Mouse (Mus musculus): ENCODE measurements around the gene Rnaseh2b.

Rnaseh2b gene

DNA sequence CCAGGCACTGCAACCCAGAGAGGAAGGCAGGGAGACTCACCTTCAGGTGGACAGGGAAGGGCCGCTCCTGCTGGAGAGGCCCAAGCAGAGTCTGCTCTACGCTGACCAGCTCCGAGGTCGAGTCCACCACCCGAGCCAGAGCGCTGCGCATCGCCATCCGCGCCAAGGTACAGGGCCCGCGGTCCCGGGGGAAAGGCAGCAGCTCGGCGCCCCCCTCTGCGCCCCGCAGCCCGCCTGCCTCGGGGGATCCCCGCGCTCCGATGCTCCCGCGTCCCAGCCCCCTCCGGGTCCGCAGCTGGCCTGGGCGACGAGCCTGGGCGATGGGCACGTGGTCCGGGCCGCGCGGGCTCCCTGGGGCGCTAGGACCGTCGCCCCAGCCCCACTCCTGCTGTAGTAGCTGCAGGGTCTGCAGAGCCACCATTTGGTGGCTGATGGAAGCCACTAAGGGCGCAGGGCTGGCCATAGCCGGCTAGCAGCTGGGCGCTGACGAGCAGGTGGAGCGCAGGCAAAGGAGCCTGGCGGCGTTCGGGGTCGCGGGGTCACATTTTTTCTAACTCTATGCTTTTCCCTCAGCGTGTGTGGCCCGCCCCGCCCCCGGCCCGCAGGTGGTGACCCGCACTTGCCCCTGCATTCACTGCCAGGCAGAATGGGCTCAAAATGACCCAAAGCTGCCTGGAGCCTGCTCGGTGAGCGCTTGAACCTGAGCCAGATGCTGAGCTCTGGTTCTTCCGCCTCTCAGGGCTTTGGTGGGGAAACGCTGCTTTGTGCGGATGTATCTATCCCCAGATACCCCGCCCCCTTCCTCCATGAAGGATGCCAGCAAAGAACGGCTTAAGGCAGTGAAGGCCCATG lies at the start of gene Rnaseh2b, which contains the start of gene Dleu7:
TSS of gene Rnaseh2b (plus strand) at position 102 of the 852 bp plus-strand sequence.
TSS of gene Dleu7 (minus strand) at position 560 of the 852 bp plus-strand sequence.
- DNase-seq (ENCODE audit: low spot score): no peak

DNA sequence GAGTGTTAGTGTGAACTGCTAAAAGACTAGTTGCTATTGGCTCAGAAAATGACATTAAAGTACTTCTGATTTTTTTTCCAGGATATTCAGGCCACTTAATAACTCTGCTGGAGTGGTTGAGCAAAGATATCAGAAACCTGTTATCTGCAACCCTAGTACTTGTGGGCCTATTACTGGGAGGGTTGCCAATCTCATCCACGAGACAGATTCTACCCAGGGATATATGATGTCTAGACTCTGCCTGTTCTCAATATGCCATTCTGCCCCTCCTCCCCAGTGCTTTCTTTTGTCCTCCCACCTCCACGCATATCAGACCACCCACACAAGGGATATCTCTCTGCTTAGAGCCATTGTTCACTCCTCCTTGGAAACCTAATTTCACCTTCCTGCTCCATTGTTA lies 48.9 kb upstream of the Rnaseh2b start:
- DNase-seq (ENCODE audit: low spot score): no peak

DNA sequence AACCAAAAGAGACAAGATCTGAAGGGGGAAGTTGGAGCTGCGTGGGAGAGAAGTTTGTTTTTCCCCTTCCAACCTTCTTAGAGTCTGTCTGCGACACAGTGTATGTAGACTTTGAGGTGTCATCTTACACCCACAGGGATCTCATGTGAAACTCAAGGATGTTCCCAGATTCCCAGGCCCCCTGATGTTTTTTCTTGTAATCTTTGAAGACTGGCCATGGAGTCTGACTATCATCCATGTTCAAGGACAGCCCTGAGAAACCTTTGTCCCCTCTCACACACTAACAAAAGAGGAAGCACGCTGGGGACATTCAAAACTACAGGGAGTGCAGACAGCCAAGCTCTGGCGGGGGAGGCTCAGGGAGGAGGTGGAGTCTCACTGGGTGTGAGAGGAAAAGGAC lies 46.8 kb upstream of the Rnaseh2b start:
- no peak for DNase-seq (ENCODE audit: low spot score)

GRCm38 (mm10) chr14:62248345-62248744 lies 44.0 kb upstream of the Rnaseh2b start:
- no peak for DNase-seq (ENCODE audit: low spot score)

- DNase-seq (ENCODE audit: low spot score): no peak
These were observed 43.6 kb upstream of the Rnaseh2b start for GRCm38 (mm10) chr14:62248796-62249195.

DNA sequence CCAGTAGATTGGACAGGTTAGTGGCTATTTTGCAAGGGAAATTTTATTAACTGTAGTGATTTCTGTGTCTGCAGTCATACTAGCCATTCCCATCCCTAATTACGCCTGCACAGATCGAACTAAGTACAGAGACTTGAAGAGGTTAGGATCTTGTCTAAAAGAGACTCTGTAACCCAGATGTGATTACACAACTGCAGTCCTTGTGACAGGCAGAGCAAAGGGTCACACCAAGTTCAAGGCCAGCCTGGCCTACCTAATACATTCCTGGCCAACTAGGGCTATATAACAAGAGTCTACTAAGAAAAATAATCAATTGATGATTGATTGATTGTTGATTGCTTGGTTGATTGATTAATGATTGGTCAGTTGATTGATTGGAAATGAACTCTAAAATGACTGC lies 43.1 kb upstream of the Rnaseh2b start:
- DNase-seq (ENCODE audit: low spot score): no peak

DNA sequence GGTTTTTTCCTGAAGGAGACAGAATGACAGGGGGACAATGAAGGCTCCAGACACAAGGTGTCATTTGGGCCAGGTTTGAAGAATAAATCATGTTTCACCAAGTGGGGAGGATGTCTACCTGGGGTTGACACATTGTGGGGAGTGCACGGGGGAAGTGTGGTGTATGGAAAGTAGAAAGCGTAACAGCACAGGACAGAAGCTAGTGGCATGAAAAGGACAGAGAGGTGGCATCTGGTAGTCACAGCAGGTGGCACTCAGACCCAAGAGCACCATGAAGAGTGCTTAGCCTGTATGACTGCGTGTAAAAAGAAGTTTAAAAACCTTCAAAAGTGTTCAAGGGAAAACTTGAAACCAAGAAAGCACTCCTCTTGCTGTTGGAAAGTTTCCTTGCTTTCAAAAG lies 42.3 kb upstream of the Rnaseh2b start:
- no peak for DNase-seq (ENCODE audit: low spot score)

DNA sequence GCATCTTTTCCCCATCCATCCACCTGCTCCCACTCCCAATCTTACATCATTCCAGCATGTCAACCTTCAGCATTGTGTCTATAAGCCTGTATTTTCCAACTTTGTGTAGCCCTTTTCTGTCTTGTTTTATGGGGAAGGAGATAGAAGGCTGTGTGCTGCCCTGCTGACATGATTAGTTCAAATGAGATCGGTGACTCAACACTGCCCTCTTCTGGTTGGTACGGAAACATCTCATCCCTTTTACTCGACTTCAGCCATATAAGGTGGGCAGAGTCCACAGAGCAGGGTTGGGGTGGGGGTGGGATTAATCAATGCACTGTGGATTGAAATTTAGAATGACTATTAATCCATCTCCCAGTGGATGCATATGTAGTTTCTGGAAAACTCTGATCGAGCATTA lies 40.4 kb upstream of the Rnaseh2b start:
- peak; percentile 75 for DNase-seq (ENCODE audit: low spot score)

- no peak for DNase-seq (ENCODE audit: low spot score)
These were observed 38.0 kb upstream of the Rnaseh2b start for GRCm38 (mm10) chr14:62254371-62254770.

DNA sequence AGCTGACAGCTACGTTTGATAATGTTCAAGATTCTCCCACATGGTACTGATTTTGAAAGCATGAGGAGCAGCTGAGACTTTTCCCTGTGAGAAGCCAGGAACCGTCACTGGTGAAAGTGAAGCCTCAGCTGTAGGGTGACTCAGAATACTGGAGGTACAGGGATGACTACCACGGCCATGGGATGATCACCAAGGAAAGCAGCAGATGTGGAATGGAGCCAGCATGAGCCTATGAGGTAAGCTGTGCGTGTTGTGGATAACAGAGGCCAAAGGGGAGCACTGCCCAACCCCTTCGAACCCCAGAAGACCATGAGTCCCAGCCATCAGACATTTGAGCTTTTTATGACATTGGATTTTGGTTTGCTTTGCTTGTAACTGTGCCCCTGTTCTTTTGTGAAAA lies 36.3 kb upstream of the Rnaseh2b start:
- no peak for DNase-seq (ENCODE audit: low spot score)

GRCm38 (mm10) chr14:62258125-62258524 lies 34.3 kb upstream of the Rnaseh2b start:
- DNase-seq (ENCODE audit: low spot score): no peak

DNA sequence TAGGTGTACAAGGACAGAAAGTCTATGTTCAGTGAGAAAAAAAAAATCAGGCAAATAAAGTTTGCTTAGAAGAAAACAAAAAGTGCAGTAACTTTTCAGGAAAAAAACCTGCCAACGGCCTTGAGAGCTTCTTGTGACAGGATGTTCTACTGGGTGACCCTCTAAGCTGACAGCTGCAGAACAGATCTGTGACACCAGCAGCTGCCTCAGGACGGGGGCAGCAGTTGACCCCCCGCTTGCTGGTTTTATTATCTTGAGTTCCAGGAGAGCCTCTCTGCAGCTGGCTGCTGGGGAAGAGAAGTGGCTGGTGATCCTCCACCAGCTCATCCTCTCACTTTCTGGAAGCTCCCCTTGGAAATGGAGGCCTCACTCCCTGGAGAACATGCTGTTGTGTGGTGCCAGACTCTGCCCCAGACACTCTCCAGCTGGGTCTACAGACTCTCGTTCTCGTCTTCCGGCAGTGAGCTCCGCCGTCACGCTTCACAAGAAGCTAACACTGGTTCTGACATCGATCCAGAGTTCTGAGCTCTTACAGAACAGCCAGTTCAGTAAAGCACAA lies 33.3 kb upstream of the Rnaseh2b start:
- no peak for DNase-seq (ENCODE audit: low spot score)

DNA sequence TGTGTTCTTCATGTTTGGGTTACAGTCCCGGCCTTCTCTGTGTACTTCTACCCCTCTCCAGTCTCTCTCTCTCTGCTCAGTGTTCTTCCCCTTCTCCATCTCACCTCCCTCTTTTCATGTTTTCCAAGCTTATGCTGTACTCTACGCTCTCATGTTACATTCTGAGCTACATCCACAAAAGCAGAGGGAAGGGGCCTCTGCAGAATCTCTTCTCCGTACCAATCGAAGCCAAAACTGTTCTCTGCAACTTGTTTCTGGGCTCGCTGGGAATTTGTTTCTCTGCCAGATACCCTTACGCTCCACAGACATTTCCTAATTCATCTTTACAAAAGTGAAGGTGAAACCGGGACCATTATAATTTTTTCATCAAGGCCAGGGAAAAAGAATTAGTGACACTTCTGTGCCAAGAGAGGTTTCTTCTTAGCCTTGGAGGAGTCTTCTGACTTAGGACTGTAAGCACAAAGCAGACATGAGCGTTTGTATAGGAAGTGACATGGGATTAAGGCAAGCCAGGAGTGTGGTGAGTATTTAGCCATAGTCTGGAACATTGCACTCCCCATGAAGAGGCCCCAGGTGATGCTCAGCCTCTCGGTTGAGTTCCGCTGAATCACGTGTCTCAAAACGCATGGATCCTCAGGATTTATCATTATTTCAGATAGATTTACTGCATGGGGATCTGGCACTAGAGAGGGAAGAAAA lies 21.5 kb upstream of the Rnaseh2b start:
- DNase-seq (ENCODE audit: low spot score): no peak

DNA sequence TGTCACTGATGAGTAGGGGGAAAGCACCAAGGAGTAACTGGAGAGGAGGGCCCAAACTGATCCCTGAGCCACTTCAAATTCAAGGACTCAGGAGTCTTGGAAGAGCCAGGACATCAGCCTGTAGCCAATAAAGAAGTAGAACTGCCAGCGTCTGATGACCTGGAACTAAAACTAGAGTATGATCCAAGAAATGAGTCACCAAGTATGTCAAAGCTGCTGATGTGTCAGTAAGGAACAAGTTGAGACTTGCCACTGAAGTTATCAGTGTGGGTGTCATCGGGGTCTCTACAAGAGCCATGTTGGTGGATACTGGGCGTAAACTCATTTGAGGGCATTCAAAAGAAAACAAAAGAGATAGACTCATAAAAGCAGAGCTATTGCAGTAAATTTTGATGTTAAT lies 18.8 kb upstream of the Rnaseh2b start:
- no peak for DNase-seq (ENCODE audit: low spot score)

GRCm38 (mm10) chr14:62282974-62283373 lies 9.4 kb upstream of the Rnaseh2b start:
- DNase-seq (ENCODE audit: low spot score): no peak

DNA sequence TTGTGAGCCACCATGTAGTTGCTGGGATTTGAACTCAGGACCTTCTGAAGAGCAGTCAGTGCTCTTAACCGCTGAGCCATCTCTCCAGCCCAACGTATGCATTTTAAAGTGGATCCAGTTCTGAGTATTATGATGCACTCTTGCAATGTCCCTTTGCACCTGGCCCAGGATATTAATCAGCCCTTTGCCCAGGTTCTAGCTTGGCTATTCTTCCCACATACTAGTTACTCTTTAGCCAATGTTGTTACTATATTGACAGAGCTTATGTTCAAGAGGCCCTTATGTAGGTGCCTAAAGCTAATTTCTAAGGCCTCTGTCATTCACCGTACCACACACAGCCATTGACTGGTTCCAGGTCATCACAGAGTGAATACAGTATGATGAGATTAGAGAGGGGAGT lies 3.7 kb upstream of the Rnaseh2b start:
- DNase-seq (ENCODE audit: low spot score): no peak

- DNase-seq (ENCODE audit: low spot score): no peak
These were observed 892 bp upstream of the Rnaseh2b start for GRCm38 (mm10) chr14:62291406-62291987.

DNA sequence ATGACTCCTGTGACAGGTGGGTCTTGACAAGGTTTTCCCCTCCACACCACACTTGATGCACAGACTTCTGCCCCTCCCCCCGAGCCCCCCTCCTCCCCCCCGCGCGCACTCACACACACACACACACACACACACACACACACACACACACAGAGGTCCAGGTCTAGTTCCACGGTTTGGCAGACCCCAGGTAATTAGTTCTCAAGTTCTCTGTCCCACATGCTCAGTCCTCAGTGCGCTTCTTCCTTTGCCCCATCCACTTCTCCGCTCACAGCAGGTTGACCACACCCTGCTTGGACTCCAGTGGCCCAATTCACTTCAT lies 262 bp upstream of the Rnaseh2b start:
- DNase-seq (ENCODE audit: low spot score): no peak

DNA sequence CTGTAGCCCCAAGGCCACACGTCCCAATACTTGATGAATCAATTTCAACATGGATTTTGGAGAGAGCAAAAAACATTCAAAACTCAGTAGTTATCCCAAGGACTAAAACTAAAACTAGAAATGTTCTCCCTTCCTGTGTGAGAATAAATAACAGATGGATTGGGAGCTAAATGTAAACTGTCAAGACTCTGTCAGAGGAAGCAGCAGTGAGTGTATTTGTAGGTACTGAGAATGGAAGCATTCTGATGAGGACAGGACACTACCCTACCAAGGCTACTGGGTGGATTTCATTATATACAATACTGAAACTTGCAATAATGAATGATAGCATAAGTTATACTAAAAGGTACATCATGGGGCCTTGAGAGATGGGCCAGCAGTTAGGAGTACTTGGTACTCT lies 6.4 kb downstream of the Rnaseh2b start:
- DNase-seq (ENCODE audit: low spot score): no peak

GRCm38 (mm10) chr14:62300031-62300430 lies 7.6 kb downstream of the Rnaseh2b start:
- no peak for DNase-seq (ENCODE audit: low spot score)

DNA sequence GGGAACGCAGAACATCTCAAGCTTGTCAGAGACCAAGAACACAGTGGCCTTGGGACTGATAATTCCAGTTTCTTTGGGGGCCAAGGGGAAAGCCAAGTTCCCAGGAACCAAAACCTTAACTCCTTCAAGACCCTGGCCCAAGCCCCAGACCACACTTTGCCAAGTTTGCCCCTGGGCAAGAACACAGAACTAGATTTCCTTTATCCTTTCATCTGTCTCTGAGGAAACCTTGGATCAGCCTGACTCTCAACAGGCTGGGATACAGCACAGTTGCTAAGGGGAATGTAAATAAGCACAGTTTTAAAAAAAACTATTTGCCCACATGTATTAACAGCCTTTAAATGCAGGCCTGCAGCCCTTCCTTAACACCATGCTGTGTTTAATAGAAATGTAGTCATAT lies 15.2 kb downstream of the Rnaseh2b start:
- DNase-seq (ENCODE audit: low spot score): no peak

GRCm38 (mm10) chr14:62309026-62309425 lies 16.6 kb downstream of the Rnaseh2b start:
- DNase-seq (ENCODE audit: low spot score): no peak

DNA sequence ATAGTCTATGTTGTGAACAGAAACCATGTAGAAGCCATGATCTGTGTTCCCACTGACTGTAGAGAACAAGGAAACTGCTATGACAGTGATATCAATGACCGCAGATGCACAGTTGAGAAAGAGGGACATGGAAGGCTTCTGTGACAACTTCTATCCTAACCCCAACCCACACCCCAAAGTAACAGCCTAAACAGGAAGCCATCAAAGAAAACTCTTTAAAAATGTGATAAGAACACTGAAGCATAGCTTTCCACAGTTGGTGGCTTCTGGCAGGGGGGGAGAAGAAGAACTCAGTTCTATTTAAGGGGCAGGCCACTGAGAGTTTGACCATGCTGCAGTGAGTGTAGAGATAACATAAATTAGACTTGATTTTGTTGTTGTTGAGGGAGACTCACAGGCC lies 19.3 kb downstream of the Rnaseh2b start:
- DNase-seq (ENCODE audit: low spot score): no peak
